Mouse (Mus musculus): ENCODE results near the gene Stk33. TPM values are rescaled to one million over a fixed set of nuclear protein-coding genes. Genes with fewer than 3 reads are reported as not detected.

The Stk33 gene
- polyA plus RNA-seq, 1 experiment from 2014 or later = 0.49 TPM

DNA sequence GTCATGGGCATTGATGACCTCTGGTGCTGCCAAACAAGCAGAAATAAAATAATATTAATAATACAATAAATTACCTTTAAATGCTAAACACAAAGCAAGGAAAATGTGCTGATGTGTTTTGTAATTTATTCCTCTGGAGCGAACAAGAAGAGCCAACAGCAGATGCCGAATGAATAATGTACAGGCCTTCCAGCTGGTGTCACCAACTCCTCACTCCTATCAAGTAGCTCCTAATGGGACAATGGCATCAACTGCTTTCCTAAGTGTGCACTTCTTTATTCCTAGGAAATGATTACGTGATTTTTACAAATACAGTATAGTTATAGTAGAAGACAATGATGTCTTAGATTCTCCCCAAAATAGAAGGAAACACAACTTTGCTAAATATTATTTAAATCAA, 113.2 kb downstream of the Stk33 start:
- H3K27ac ChIP-seq (ENCODE audit: low read depth, low read length) = no peak overlapping the region
- no peaks in the 10 kb centered on the region for H3K36me3 ChIP-seq (ENCODE audit: control insufficient read depth, insufficient read depth, low read length)
- H3K4me3 ChIP-seq (ENCODE audit: low read length) = no peak overlapping the region
- no peak overlapping the region for H3K9ac ChIP-seq (ENCODE audit: low read depth, low read length)
- no peak overlapping the region for H3K4me2 ChIP-seq (replicated peaks; ENCODE audit: low read depth, low read length)
- no peak for ATAC-seq (ENCODE audit: low FRiP score, low TSS enrichment)
- no peaks in the 10 kb centered on the region for H3K9me3 ChIP-seq (ENCODE audit: control insufficient read depth, low read length)
- H3K4me1 ChIP-seq (ENCODE audit: control insufficient read depth, insufficient read depth, low read length) = no peaks in the 10 kb centered on the region
- H3K27me3 ChIP-seq (ENCODE audit: control insufficient read depth, insufficient read depth, low read length) = no peaks in the 10 kb centered on the region
- WGBS = 88% methylated on average over 3 of the region's 3 CpGs

DNA sequence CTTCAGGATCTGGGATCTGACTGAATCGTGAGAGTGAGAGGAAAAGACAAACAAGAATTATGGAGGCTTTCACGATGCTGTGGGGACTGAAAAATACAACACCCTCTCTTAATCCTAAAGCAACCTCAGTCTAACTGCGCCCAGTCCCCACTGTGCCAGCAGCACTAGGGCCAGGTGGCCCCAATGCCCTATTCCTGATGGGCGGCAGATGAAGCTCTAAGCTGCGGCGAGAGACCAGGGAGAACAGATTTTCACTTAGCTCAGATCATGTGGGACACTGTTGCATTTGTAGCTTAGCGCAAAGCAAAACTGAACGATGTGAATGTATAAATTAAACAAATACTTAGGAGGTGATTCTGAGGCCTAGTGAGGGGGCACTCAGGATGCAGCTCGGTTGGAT, 113.7 kb downstream of the Stk33 start:
- Histone ChIP-seq H3K27me3 (ENCODE audit: control insufficient read depth, insufficient read depth, low read length) (no peaks in the 10 kb centered on the region), H3K4me3 (ENCODE audit: low read length) (no peak overlapping the region), H3K27ac (ENCODE audit: low read depth, low read length) (no peak overlapping the region), H3K9ac (ENCODE audit: low read depth, low read length) (no peak overlapping the region), H3K9me3 (ENCODE audit: control insufficient read depth, low read length) (no peaks in the 10 kb centered on the region), H3K4me2 (replicated peaks; ENCODE audit: low read depth, low read length) (no peak overlapping the region), H3K4me1 (ENCODE audit: control insufficient read depth, insufficient read depth, low read length) (no peaks in the 10 kb centered on the region), H3K36me3 (ENCODE audit: control insufficient read depth, insufficient read depth, low read length) (no peaks in the 10 kb centered on the region)
- 73% methylated on average over 9 of the region's 9 CpGs for WGBS
- no peak for ATAC-seq (ENCODE audit: low FRiP score, low TSS enrichment)

GRCm38 (mm10) chr7:109309506-109309905, 129.4 kb downstream of the Stk33 start:
- Histone ChIP-seq H3K9me3 (ENCODE audit: control insufficient read depth, low read length) (no peaks in the 10 kb centered on the region), H3K27ac (ENCODE audit: low read depth, low read length) (no peak overlapping the region), H3K27me3 (ENCODE audit: control insufficient read depth, insufficient read depth, low read length) (no peaks in the 10 kb centered on the region), H3K4me1 (ENCODE audit: control insufficient read depth, insufficient read depth, low read length) (no peaks in the 10 kb centered on the region), H3K4me2 (replicated peaks; ENCODE audit: low read depth, low read length) (no peak overlapping the region), H3K4me3 (ENCODE audit: low read length) (no peak overlapping the region), H3K9ac (ENCODE audit: low read depth, low read length) (no peak overlapping the region), H3K36me3 (ENCODE audit: control insufficient read depth, insufficient read depth, low read length) (no peaks in the 10 kb centered on the region)
- no peak for ATAC-seq (ENCODE audit: low FRiP score, low TSS enrichment)
- WGBS = 90% methylated on average over 2 of the region's 2 CpGs

- H3K4me3 ChIP-seq (ENCODE audit: low read length) = no peak overlapping the region
- no peak for ATAC-seq (ENCODE audit: low FRiP score, low TSS enrichment)
- no peak overlapping the region for H3K27ac ChIP-seq (ENCODE audit: low read depth, low read length)
- H3K9ac ChIP-seq (ENCODE audit: low read depth, low read length) = no peak overlapping the region
- H3K4me1 ChIP-seq (ENCODE audit: control insufficient read depth, insufficient read depth, low read length) = no peaks in the 10 kb centered on the region
- WGBS = 95% methylated on average over 3 of the region's 3 CpGs
- no peak overlapping the region for H3K4me2 ChIP-seq (replicated peaks; ENCODE audit: low read depth, low read length)
- no peaks in the 10 kb centered on the region for H3K9me3 ChIP-seq (ENCODE audit: control insufficient read depth, low read length)
- no peaks in the 10 kb centered on the region for H3K36me3 ChIP-seq (ENCODE audit: control insufficient read depth, insufficient read depth, low read length)
- H3K27me3 ChIP-seq (ENCODE audit: control insufficient read depth, insufficient read depth, low read length) = no peaks in the 10 kb centered on the region
Observed at GRCm38 (mm10) chr7:109295807-109296206, 143.1 kb downstream of the Stk33 start.

GRCm38 (mm10) chr7:109295351-109295750, 143.5 kb downstream of the Stk33 start:
- H3K36me3 ChIP-seq (ENCODE audit: control insufficient read depth, insufficient read depth, low read length) = no peaks in the 10 kb centered on the region
- H3K4me2 ChIP-seq (replicated peaks; ENCODE audit: low read depth, low read length) = no peak overlapping the region
- no peak overlapping the region for H3K4me3 ChIP-seq (ENCODE audit: low read length)
- no peaks in the 10 kb centered on the region for H3K4me1 ChIP-seq (ENCODE audit: control insufficient read depth, insufficient read depth, low read length)
- no peak overlapping the region for H3K9ac ChIP-seq (ENCODE audit: low read depth, low read length)
- H3K27me3 ChIP-seq (ENCODE audit: control insufficient read depth, insufficient read depth, low read length) = no peaks in the 10 kb centered on the region
- no peak for ATAC-seq (ENCODE audit: low FRiP score, low TSS enrichment)
- no peaks in the 10 kb centered on the region for H3K9me3 ChIP-seq (ENCODE audit: control insufficient read depth, low read length)
- WGBS = 76% methylated on average over 5 of the region's 5 CpGs
- no peak overlapping the region for H3K27ac ChIP-seq (ENCODE audit: low read depth, low read length)

GRCm38 (mm10) chr7:109290501-109290900, 148.4 kb downstream of the Stk33 start:
- no peak for ATAC-seq (ENCODE audit: low FRiP score, low TSS enrichment)
- Histone ChIP-seq H3K4me3 (ENCODE audit: low read length) (no peak overlapping the region), H3K4me2 (replicated peaks; ENCODE audit: low read depth, low read length) (no peak overlapping the region), H3K36me3 (ENCODE audit: control insufficient read depth, insufficient read depth, low read length) (no peaks in the 10 kb centered on the region), H3K27me3 (ENCODE audit: control insufficient read depth, insufficient read depth, low read length) (no peaks in the 10 kb centered on the region), H3K9ac (ENCODE audit: low read depth, low read length) (no peak overlapping the region), H3K27ac (ENCODE audit: low read depth, low read length) (no peak overlapping the region), H3K4me1 (ENCODE audit: control insufficient read depth, insufficient read depth, low read length) (no peaks in the 10 kb centered on the region), H3K9me3 (ENCODE audit: control insufficient read depth, low read length) (no peaks in the 10 kb centered on the region)
- 24% methylated on average over 2 of the region's 2 CpGs for WGBS

DNA sequence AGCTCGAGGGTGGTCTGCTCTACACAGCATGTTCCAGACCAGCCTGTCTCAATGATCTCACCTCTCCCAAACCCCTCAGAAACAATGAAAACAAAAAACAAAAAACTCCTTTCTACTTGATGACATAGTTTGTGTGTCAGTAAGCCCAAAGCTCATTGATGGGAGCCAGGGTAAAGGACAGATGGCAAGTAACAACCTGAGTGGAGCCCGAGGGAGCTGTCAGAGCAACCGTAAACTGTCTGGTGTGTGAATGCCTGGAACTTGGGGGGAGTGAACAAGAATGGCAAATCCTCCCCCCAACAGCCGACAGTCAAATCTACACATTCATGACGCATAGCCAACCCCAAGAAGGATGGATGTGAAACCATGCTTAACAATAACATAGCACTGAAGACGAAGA, 149.8 kb downstream of the Stk33 start:
- Histone ChIP-seq H3K4me3 (ENCODE audit: low read length) (no peak overlapping the region), H3K4me1 (ENCODE audit: control insufficient read depth, insufficient read depth, low read length) (no peaks in the 10 kb centered on the region), H3K4me2 (replicated peaks; ENCODE audit: low read depth, low read length) (no peak overlapping the region), H3K27me3 (ENCODE audit: control insufficient read depth, insufficient read depth, low read length) (no peaks in the 10 kb centered on the region), H3K9me3 (ENCODE audit: control insufficient read depth, low read length) (no peaks in the 10 kb centered on the region), H3K27ac (ENCODE audit: low read depth, low read length) (no peak overlapping the region), H3K9ac (ENCODE audit: low read depth, low read length) (no peak overlapping the region), H3K36me3 (ENCODE audit: control insufficient read depth, insufficient read depth, low read length) (no peaks in the 10 kb centered on the region)
- no peak for ATAC-seq (ENCODE audit: low FRiP score, low TSS enrichment)
- 42% methylated on average over 6 of the region's 6 CpGs for WGBS

DNA sequence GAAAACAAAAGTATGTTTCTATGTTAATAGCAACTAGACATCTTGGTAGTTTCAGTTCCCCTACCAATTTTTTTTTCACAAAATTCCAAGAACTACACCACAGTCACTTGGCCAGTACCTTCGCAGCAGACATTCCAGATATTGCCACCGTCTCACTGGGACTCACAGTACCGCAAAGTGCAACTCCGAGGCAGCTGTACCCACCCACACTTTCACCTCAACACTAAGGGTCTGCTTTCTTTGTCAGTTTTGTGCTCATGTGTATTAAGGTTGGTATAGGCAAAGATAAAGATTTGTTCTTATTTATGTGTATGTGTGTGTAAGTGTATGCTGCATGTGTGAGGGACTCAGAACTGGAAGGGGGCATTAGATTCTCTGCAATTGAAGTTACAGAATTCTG, 156.8 kb downstream of the Stk33 start:
- Histone ChIP-seq H3K4me3 (ENCODE audit: low read length) (no peak overlapping the region), H3K27ac (ENCODE audit: low read depth, low read length) (no peak overlapping the region), H3K4me2 (replicated peaks; ENCODE audit: low read depth, low read length) (no peak overlapping the region), H3K27me3 (ENCODE audit: control insufficient read depth, insufficient read depth, low read length) (no peaks in the 10 kb centered on the region), H3K36me3 (ENCODE audit: control insufficient read depth, insufficient read depth, low read length) (no peaks in the 10 kb centered on the region), H3K9me3 (ENCODE audit: control insufficient read depth, low read length) (no peaks in the 10 kb centered on the region), H3K4me1 (ENCODE audit: control insufficient read depth, insufficient read depth, low read length) (no peaks in the 10 kb centered on the region), H3K9ac (ENCODE audit: low read depth, low read length) (no peak overlapping the region)
- 91% methylated on average over 4 of the region's 4 CpGs for WGBS
- no peak for ATAC-seq (ENCODE audit: low FRiP score, low TSS enrichment)

- no peak; the same call in 1 of the 2 replicates for ATAC-seq (ENCODE audit: low FRiP score, low TSS enrichment)
- WGBS = 59% methylated on average over 3 of the region's 3 CpGs
- no peak overlapping the region for H3K27ac ChIP-seq (ENCODE audit: low read depth, low read length)
Observed at GRCm38 (mm10) chr7:109276622-109277021, 162.3 kb downstream of the Stk33 start.

GRCm38 (mm10) chr7:109275901-109276300, 163.0 kb downstream of the Stk33 start:
- H3K27ac ChIP-seq (ENCODE audit: low read depth, low read length) = no peak overlapping the region
- no peak for ATAC-seq (ENCODE audit: low FRiP score, low TSS enrichment)
- 87% methylated on average over 4 of the region's 4 CpGs for WGBS

More at GRCm38 (mm10) chr7:109276622-109277021, 162.3 kb downstream of the Stk33 start:
- Histone ChIP-seq H3K4me2 (replicated peaks; ENCODE audit: low read depth, low read length) (no peak overlapping the region), H3K9ac (ENCODE audit: low read depth, low read length) (no peak overlapping the region), H3K36me3 (ENCODE audit: control insufficient read depth, insufficient read depth, low read length) (no peaks in the 10 kb centered on the region), H3K4me3 (ENCODE audit: low read length) (no peak overlapping the region), H3K9me3 (ENCODE audit: control insufficient read depth, low read length) (no peaks in the 10 kb centered on the region), H3K27me3 (ENCODE audit: control insufficient read depth, insufficient read depth, low read length) (0 out of 2 replicates have a peak, but pooled peaks cover 2% of the 10 kb centered on the region), H3K4me1 (ENCODE audit: control insufficient read depth, insufficient read depth, low read length) (no peaks in the 10 kb centered on the region)

More at GRCm38 (mm10) chr7:109275901-109276300, 163.0 kb downstream of the Stk33 start:
- Histone ChIP-seq H3K4me3 (ENCODE audit: low read length) (no peak overlapping the region), H3K4me2 (replicated peaks; ENCODE audit: low read depth, low read length) (no peak overlapping the region), H3K27me3 (ENCODE audit: control insufficient read depth, insufficient read depth, low read length) (0 out of 2 replicates have a peak, but pooled peaks cover 2% of the 10 kb centered on the region), H3K9ac (ENCODE audit: low read depth, low read length) (no peak overlapping the region), H3K9me3 (ENCODE audit: control insufficient read depth, low read length) (no peaks in the 10 kb centered on the region), H3K4me1 (ENCODE audit: control insufficient read depth, insufficient read depth, low read length) (no peaks in the 10 kb centered on the region), H3K36me3 (ENCODE audit: control insufficient read depth, insufficient read depth, low read length) (no peaks in the 10 kb centered on the region)

Measured in kidney, embryonic 14.5 days (tissue).